Mouse (Mus musculus) hindbrain, embryonic 13.5 days (tissue): Measurements from ENCODE around the gene Abcc1. TPM values are rescaled to one million over a fixed set of nuclear protein-coding genes. Genes with fewer than 3 reads are reported as not detected.

Source experiments
- ATAC-seq: fragments of 200-750 bp; cut with Nextera tagmentation; 2 replicates; pipeline ENCODE4 v1.8.0; 2017; ENCODE audit warnings: moderate TSS enrichment; ENCODE audit not compliant: low FRiP score
- H3K27ac ChIP-seq: fragments of 300-500 bp; sonication (generic); 2 replicates; pipeline ENCODE4 v1.5.1; 2015; ENCODE audit warnings: inconsistent platforms, mild to moderate bottlenecking, moderate library complexity
- H3K27me3 ChIP-seq: fragments of 300-500 bp; sonication (generic); 2 replicates; pipeline ENCODE4 v1.6.1; 2015; ENCODE audit warnings: mild to moderate bottlenecking, inconsistent platforms
- H3K36me3 ChIP-seq: fragments of 300-500 bp; sonication (generic); 2 replicates; pipeline ENCODE4 v1.6.1; 2015; ENCODE audit warnings: mild to moderate bottlenecking, inconsistent platforms
- H3K4me1 ChIP-seq: fragments of 300-500 bp; sonication (generic); replicated peaks from 2 replicates; pipeline ENCODE4 v1.6.1; 2015; ENCODE audit warnings: inconsistent platforms
- H3K4me2 ChIP-seq: fragments of 300-500 bp; sonication (generic); 2 replicates; pipeline ENCODE4 v1.6.1; 2015; ENCODE audit warnings: inconsistent platforms, mild to moderate bottlenecking, moderate library complexity
- H3K4me3 ChIP-seq: fragments of 300-500 bp; sonication (generic); 2 replicates; pipeline ENCODE4 v1.5.1; 2015; ENCODE audit warnings: mild to moderate bottlenecking, inconsistent platforms
- H3K9ac ChIP-seq: fragments of 300-500 bp; sonication (generic); 2 replicates; pipeline ENCODE4 v1.6.1; 2015; ENCODE audit warnings: mild to moderate bottlenecking, inconsistent platforms
- H3K9me3 ChIP-seq: fragments of 300-500 bp; sonication (generic); 2 replicates; pipeline ENCODE4 v1.6.1; 2016; ENCODE audit warnings: inconsistent platforms
- WGBS: fragments of 180-500 bp; shearing (Covaris S2); methylation state at CpG from one replicate; pipeline ENCODE4 v1.1.7; 2015; 5-methylcytosine and 5-hydroxymethylcytosine counted together
- polyA plus RNA-seq: library from polyadenylated mRNA; unstranded; fragments of >200 nt; fragmentation: Nextera tagmentation; extraction: Ambion mirVana; gene quantifications from 2 replicates; pipeline ENCODE4 v1.2.1, GENCODE M21; 2015

Gene Abcc1
- polyA plus RNA-seq, 1 experiment from 2014 or later = 8.0 TPM

GRCm38 (mm10) chr16:14479641-14480040 lies 118.3 kb downstream of the Abcc1 start:
- Histone ChIP-seq H3K4me2 (no peak overlapping the region), H3K27me3 (no peaks in the 10 kb centered on the region), H3K36me3 (peaks cover 7% of the 10 kb centered on the region), H3K9me3 (no peaks in the 10 kb centered on the region), H3K9ac (no peak overlapping the region), H3K27ac (no peak overlapping the region), H3K4me3 (no peak overlapping the region), H3K4me1 (no peaks in the 10 kb centered on the region)
- WGBS = 96% methylated on average over 2 of the region's 2 CpGs
- ATAC-seq = no peak

- no peak for ATAC-seq
- 74% methylated on average over 1 of the region's 1 CpGs for WGBS
Observed at GRCm38 (mm10) chr16:14483221-14483620, 121.9 kb downstream of the Abcc1 start.

GRCm38 (mm10) chr16:14493491-14494114 lies 132.2 kb downstream of the Abcc1 start:
- Histone ChIP-seq H3K4me2 (no peak overlapping the region), H3K27me3 (no peaks in the 10 kb centered on the region), H3K4me1 (no peaks in the 10 kb centered on the region), H3K9me3 (no peaks in the 10 kb centered on the region), H3K36me3 (no peaks in the 10 kb centered on the region), H3K27ac (no peak overlapping the region), H3K9ac (no peak overlapping the region), H3K4me3 (no peak overlapping the region)
- WGBS = 90% methylated on average over 2 of the region's 2 CpGs
- ATAC-seq = no peak

More at GRCm38 (mm10) chr16:14483221-14483620, 121.9 kb downstream of the Abcc1 start:
- Histone ChIP-seq H3K27ac (no peak overlapping the region), H3K27me3 (no peaks in the 10 kb centered on the region), H3K9me3 (no peaks in the 10 kb centered on the region), H3K4me1 (no peaks in the 10 kb centered on the region), H3K4me3 (no peak overlapping the region), H3K9ac (no peak overlapping the region), H3K4me2 (no peak overlapping the region), H3K36me3 (no peaks in the 10 kb centered on the region)

GRCm38 (mm10) chr16:14501649-14502360 lies 140.4 kb downstream of the Abcc1 start:
- no peak overlapping the region for H3K27ac ChIP-seq
- no peaks in the 10 kb centered on the region for H3K36me3 ChIP-seq
- no peaks in the 10 kb centered on the region for H3K27me3 ChIP-seq
- H3K9me3 ChIP-seq = no peaks in the 10 kb centered on the region
- H3K4me3 ChIP-seq = no peak overlapping the region
- no peak overlapping the region for H3K4me2 ChIP-seq
- H3K4me1 ChIP-seq = no peaks in the 10 kb centered on the region
- no peak for ATAC-seq
- no peak overlapping the region for H3K9ac ChIP-seq
- WGBS = 83% methylated on average over 8 of the region's 8 CpGs

- H3K4me2 ChIP-seq = no peak overlapping the region
- H3K27ac ChIP-seq = no peak overlapping the region
- no peaks in the 10 kb centered on the region for H3K36me3 ChIP-seq
- H3K9ac ChIP-seq = no peak overlapping the region
- no peaks in the 10 kb centered on the region for H3K4me1 ChIP-seq
- H3K4me3 ChIP-seq = no peak overlapping the region
- no peak for ATAC-seq
- 29% methylated on average over 2 of the region's 2 CpGs for WGBS
- no peaks in the 10 kb centered on the region for H3K9me3 ChIP-seq
- no peaks in the 10 kb centered on the region for H3K27me3 ChIP-seq
Observed at GRCm38 (mm10) chr16:14506461-14506860, 145.1 kb downstream of the Abcc1 start.

Other genes starting within 250 kb of the Abcc1 start
- 35.6 and 39.3 TPM in 2 replicates for gene Nde1, start 198.3 kb upstream of the Abcc1 start, polyA plus RNA-seq
- gene Marf1, start 198.2 kb upstream of the Abcc1 start, polyA plus RNA-seq = 17.4 and 17.9 TPM in 2 replicates
- gene Myh11, start 70.2 kb upstream of the Abcc1 start, polyA plus RNA-seq = 0.53 and 0.84 TPM in 2 replicates
- 193 and 197 TPM in 2 replicates for gene Fopnl, start 44.2 kb upstream of the Abcc1 start, polyA plus RNA-seq
- gene A630010A05Rik, start 200.8 kb downstream of the Abcc1 start, polyA plus RNA-seq = not detected in 2 replicates